Mouse (Mus musculus) frontal cortex, postnatal 36 days (tissue): ENCODE measurements at regions not wholly inside any gene's neighbourhood (a gene's known extent, or its start where the extent isn't known, plus 50 kb on each side); places are given as distances from the start of the nearest gene placed in this dataset.

Experiments used
- DNase-seq, 2 experiments: peaks; one replicate each; pipeline ENCODE4 v3.0.0; 2022; ENCODE audit warnings: low spot score in 2 of 2

GRCm38 (mm10) chr16:5673372-5673960 lies 211.7 kb upstream of the Rbfox1 start:
- DNase-seq = no peak

GRCm38 (mm10) chr16:5672871-5673270 lies 212.3 kb upstream of the Rbfox1 start:
- DNase-seq = no peak

- DNase-seq = no peak
Measured at GRCm38 (mm10) chr16:5668403-5668967, 216.7 kb upstream of the Rbfox1 start.

- peak; percentile 25 to 36 for DNase-seq
Measured at GRCm38 (mm10) chr16:5661918-5662317, 223.2 kb upstream of the Rbfox1 start.

GRCm38 (mm10) chr16:5651551-5651950 lies 233.6 kb upstream of the Rbfox1 start:
- DNase-seq = no peak

GRCm38 (mm10) chr16:5651002-5651401 lies 234.2 kb upstream of the Rbfox1 start:
- DNase-seq = no peak

GRCm38 (mm10) chr16:5639956-5640355 lies 245.2 kb upstream of the Rbfox1 start:
- no peak for DNase-seq

GRCm38 (mm10) chr16:5629996-5630395 lies 255.2 kb upstream of the Rbfox1 start:
- no peak for DNase-seq

GRCm38 (mm10) chr16:5627910-5628309 lies 257.2 kb upstream of the Rbfox1 start:
- no peak for DNase-seq

- no peak for DNase-seq
Measured at GRCm38 (mm10) chr16:5627117-5627909, 257.8 kb upstream of the Rbfox1 start.

GRCm38 (mm10) chr16:5625159-5625558 lies 260.0 kb upstream of the Rbfox1 start:
- no peak for DNase-seq

- no peak for DNase-seq
Measured at GRCm38 (mm10) chr16:5620566-5620965, 264.6 kb upstream of the Rbfox1 start.

GRCm38 (mm10) chr16:5616356-5616755 lies 268.8 kb upstream of the Rbfox1 start:
- DNase-seq = no peak

- no peak for DNase-seq
Measured at GRCm38 (mm10) chr16:5595359-5595758, 289.8 kb upstream of the Rbfox1 start.

GRCm38 (mm10) chr16:5578333-5578732 lies 306.8 kb upstream of the Rbfox1 start:
- no peak for DNase-seq

- no peak for DNase-seq
Measured at GRCm38 (mm10) chr16:5572780-5573179, 312.4 kb upstream of the Rbfox1 start.

GRCm38 (mm10) chr16:5570619-5571018 lies 314.5 kb upstream of the Rbfox1 start:
- no peak for DNase-seq

GRCm38 (mm10) chr16:5569101-5569500 lies 313.3 kb upstream of the Eef2kmt start:
- DNase-seq = no peak

- DNase-seq = no peak
Measured at GRCm38 (mm10) chr16:5549026-5549425, 293.2 kb upstream of the Eef2kmt start.

- DNase-seq = no peak
Measured at GRCm38 (mm10) chr16:5548602-5549001, 292.8 kb upstream of the Eef2kmt start.

GRCm38 (mm10) chr16:5546808-5547207 lies 291.0 kb upstream of the Eef2kmt start:
- no peak for DNase-seq

GRCm38 (mm10) chr16:5545801-5546200 lies 290.0 kb upstream of the Eef2kmt start:
- no peak for DNase-seq

- DNase-seq = no peak
Measured at GRCm38 (mm10) chr16:5544436-5544835, 288.7 kb upstream of the Eef2kmt start.
